Mouse (Mus musculus) adrenal gland, postnatal 25 days (tissue): ENCODE results near the gene Btbd16. TPM values are rescaled to one million over a fixed set of nuclear protein-coding genes. Genes with fewer than 3 reads are reported as not detected.
A peak's percentile ranks its signal among the peaks of the same experiment; 100 is the strongest.

Source experiments
- DNase-seq: peaks from one replicate; pipeline ENCODE4 v3.0.0; 2021; ENCODE audit warnings: mixed read lengths
- total RNA-seq: library from RNA; stranded (reverse); gene quantifications from 2 replicates; pipeline ENCODE4 v1.2.3, GENCODE M21; 2021

Gene Btbd16
- total RNA-seq, 1 experiment from 2014 or later: not detected

GRCm38 (mm10) chr7:130770707-130771106 is 3.2 kb upstream of the Btbd16 start:
- peak; percentile 80 for DNase-seq

GRCm38 (mm10) chr7:130773171-130773830 is 568 bp upstream of the Btbd16 start:
- peak; percentile 56 for DNase-seq

GRCm38 (mm10) chr7:130780866-130781419 is 7.1 kb downstream of the Btbd16 start:
- no peak for DNase-seq

GRCm38 (mm10) chr7:130782501-130783050 is 8.7 kb downstream of the Btbd16 start:
- no peak for DNase-seq

- DNase-seq: no peak
These were observed 12.2 kb downstream of the Btbd16 start for GRCm38 (mm10) chr7:130785923-130786575.

- DNase-seq: peak; percentile 54
These were observed 12.8 kb downstream of the Btbd16 start for GRCm38 (mm10) chr7:130786708-130787107.

GRCm38 (mm10) chr7:130787537-130787936 is 13.7 kb downstream of the Btbd16 start:
- no peak for DNase-seq

GRCm38 (mm10) chr7:130788950-130789349 is 15.1 kb downstream of the Btbd16 start:
- DNase-seq: no peak

- DNase-seq: no peak
These were observed 15.6 kb downstream of the Btbd16 start for GRCm38 (mm10) chr7:130789456-130789855.

GRCm38 (mm10) chr7:130793671-130794070 is 19.8 kb downstream of the Btbd16 start:
- DNase-seq: no peak

GRCm38 (mm10) chr7:130796786-130797185 is 22.9 kb downstream of the Btbd16 start:
- DNase-seq: no peak

- DNase-seq: no peak
These were observed 23.7 kb downstream of the Btbd16 start for GRCm38 (mm10) chr7:130797524-130797923.

GRCm38 (mm10) chr7:130799418-130799817 is 25.5 kb downstream of the Btbd16 start:
- DNase-seq: no peak

- DNase-seq: no peak
These were observed 26.8 kb downstream of the Btbd16 start for GRCm38 (mm10) chr7:130800681-130801080.

- no peak for DNase-seq
These were observed 27.9 kb downstream of the Btbd16 start for GRCm38 (mm10) chr7:130801811-130802210.

- DNase-seq: peak; percentile 30
These were observed 29.5 kb downstream of the Btbd16 start for GRCm38 (mm10) chr7:130803251-130803825.

GRCm38 (mm10) chr7:130804991-130805390 is 31.1 kb downstream of the Btbd16 start:
- DNase-seq: no peak

GRCm38 (mm10) chr7:130807749-130808148 is 33.9 kb downstream of the Btbd16 start:
- DNase-seq: peak; percentile 71

GRCm38 (mm10) chr7:130808694-130809093 is 34.8 kb downstream of the Btbd16 start:
- no peak for DNase-seq

GRCm38 (mm10) chr7:130810238-130810637 is 36.4 kb downstream of the Btbd16 start:
- DNase-seq: no peak

GRCm38 (mm10) chr7:130812407-130812806 is 38.5 kb downstream of the Btbd16 start:
- DNase-seq: no peak

- no peak for DNase-seq
These were observed 41.7 kb downstream of the Btbd16 start for GRCm38 (mm10) chr7:130815601-130816000.

GRCm38 (mm10) chr7:130816243-130816642 is 42.4 kb downstream of the Btbd16 start:
- no peak for DNase-seq
